ENCODE assay signal across 17 mouse cellular contexts in the genomic region with DNA sequence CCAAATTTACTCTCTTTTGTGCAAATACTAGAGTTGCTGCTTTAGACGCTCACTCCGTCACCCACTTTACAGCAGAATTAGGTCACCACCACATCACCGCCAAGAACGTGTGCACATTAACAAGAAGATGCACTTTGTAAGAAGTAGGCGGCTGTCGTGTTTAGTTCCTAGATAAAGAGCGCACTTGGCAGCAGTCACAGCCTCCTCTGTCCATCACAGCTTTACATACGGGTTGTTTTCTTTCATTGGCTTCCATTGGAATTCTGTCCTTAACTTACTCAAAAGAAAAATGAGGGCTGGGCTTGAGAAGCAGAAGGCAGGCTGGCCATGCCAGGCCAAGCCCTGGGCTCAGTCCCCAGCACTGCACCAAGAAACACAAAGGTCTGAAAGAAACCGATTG. TPM values are rescaled to one million over a fixed set of nuclear protein-coding genes. Genes with fewer than 3 reads are reported as not detected.
DNase-seq lines count a peak whose midpoint lies in the region; ATAC-seq lines count a peak whose summit lies in the region.
"Had no signal": no experiment of that assay in that cellular context is flagged by ENCODE, and none has a peak within 500 bp of the region (broad histone marks: within the 10 kb centered on the region; RNA-seq: fewer than 3 reads in every experiment).

No protein-coding gene starts in this region.

- ATAC-seq in hindbrain, embryonic 13.5 days (ENCODE audit: low FRiP score): peak; percentile 74
- no peak for ATAC-seq in hindbrain, embryonic 11.5 days (ENCODE audit: low FRiP score)
- ATAC-seq in midbrain, embryonic 16.5 days: peak; percentile 77
- no peak for ATAC-seq in midbrain, embryonic 15.5 days (replicated peaks)
- peak; percentile 78 for ATAC-seq in forebrain, embryonic 16.5 days

- DNase-seq in hindbrain, embryonic 11.5 days (ENCODE audit: low spot score): no peak
- peak; percentile 15 for DNase-seq in retina, embryonic 14.5 days (ENCODE audit: low spot score)
- DNase-seq in cerebellum, postnatal 4 days (ENCODE audit: low spot score in 2 of 2): no peak
- DNase-seq: adrenal gland, postnatal 36 days; cerebellum, adult 11 months; cerebellum, postnatal 36 days; heart, adult 11 months; heart, postnatal 36 days; kidney, adult 8-10 months; kidney, postnatal 4 days; liver had no signal

- 0 out of 2 replicates have a peak overlapping the region, but pooled peaks have one; percentile 42 for H3K27ac ChIP-seq in hindbrain, embryonic 13.5 days
- no peak overlapping the region for H3K27ac ChIP-seq in hindbrain, embryonic 11.5 days (ENCODE audit: low read depth, low read length)
- no peak overlapping the region for H3K27ac ChIP-seq in midbrain, embryonic 16.5 days (ENCODE audit: low read length)
- no peak overlapping the region for H3K27ac ChIP-seq in midbrain, embryonic 15.5 days
- no peak overlapping the region for H3K27ac ChIP-seq in forebrain, embryonic 16.5 days (ENCODE audit: low read length)
- H3K27ac ChIP-seq: lung, embryonic 15.5 days had no signal

- H3K4me1 ChIP-seq in hindbrain, embryonic 13.5 days (replicated peaks): peaks cover 12% of the 10 kb centered on the region
- no peaks in the 10 kb centered on the region for H3K4me1 ChIP-seq in hindbrain, embryonic 11.5 days (replicated peaks; ENCODE audit: control insufficient read depth, insufficient read depth, low read length)
- no peaks in the 10 kb centered on the region for H3K4me1 ChIP-seq in midbrain, embryonic 16.5 days (ENCODE audit: control insufficient read depth, insufficient read depth, low read length)
- H3K4me1 ChIP-seq in midbrain, embryonic 15.5 days: no peaks in the 10 kb centered on the region
- peaks cover 13% of the 10 kb centered on the region for H3K4me1 ChIP-seq in forebrain, embryonic 16.5 days (replicated peaks; ENCODE audit: control insufficient read depth, insufficient read depth, low read length)
- H3K4me1 ChIP-seq: lung, embryonic 15.5 days; megakaryocyte, embryonic 14.5 days had no signal

- 56% methylated on average over 9 of the region's 9 CpGs for WGBS in hindbrain, embryonic 13.5 days
- 76% methylated on average over 9 of the region's 9 CpGs for WGBS in hindbrain, embryonic 11.5 days
- whole genome bisulfite sequencing in midbrain, embryonic 16.5 days: 52% methylated on average over 9 of the region's 9 CpGs
- WGBS in midbrain, embryonic 15.5 days: 59% methylated on average over 9 of the region's 9 CpGs
- WGBS in forebrain, embryonic 16.5 days: 17% methylated on average over 9 of the region's 9 CpGs

- H3K4me3 ChIP-seq in hindbrain, embryonic 13.5 days: no peak overlapping the region
- H3K4me3 ChIP-seq in hindbrain, embryonic 11.5 days (ENCODE audit: low read depth, low read length): no peak overlapping the region
- no peak overlapping the region for H3K4me3 ChIP-seq in midbrain, embryonic 16.5 days (ENCODE audit: low read depth, low read length)
- H3K4me3 ChIP-seq in midbrain, embryonic 15.5 days: no peak overlapping the region
- no peak overlapping the region for H3K4me3 ChIP-seq in forebrain, embryonic 16.5 days (replicated peaks; ENCODE audit: low read length)
- H3K4me3 ChIP-seq: lung, embryonic 15.5 days; megakaryocyte, embryonic 14.5 days had no signal

- H3K9me3 ChIP-seq in hindbrain, embryonic 13.5 days: no peaks in the 10 kb centered on the region
- H3K9me3 ChIP-seq in hindbrain, embryonic 11.5 days (ENCODE audit: control insufficient read depth, low read length): no peaks in the 10 kb centered on the region
- H3K9me3 ChIP-seq in midbrain, embryonic 16.5 days (replicated peaks; ENCODE audit: control insufficient read depth, low read length, poor library complexity, severe bottlenecking): no peaks in the 10 kb centered on the region
- H3K9me3 ChIP-seq in midbrain, embryonic 15.5 days: no peaks in the 10 kb centered on the region
- no peaks in the 10 kb centered on the region for H3K9me3 ChIP-seq in forebrain, embryonic 16.5 days (ENCODE audit: control insufficient read depth, low read length)
- H3K9me3 ChIP-seq: lung, embryonic 15.5 days had no signal

- no peaks in the 10 kb centered on the region for H3K36me3 ChIP-seq in hindbrain, embryonic 13.5 days
- no peaks in the 10 kb centered on the region for H3K36me3 ChIP-seq in hindbrain, embryonic 11.5 days (ENCODE audit: control insufficient read depth, insufficient read depth, low read length)
- H3K36me3 ChIP-seq in midbrain, embryonic 16.5 days (ENCODE audit: control insufficient read depth, insufficient read depth, low read length): no peaks in the 10 kb centered on the region
- no peaks in the 10 kb centered on the region for H3K36me3 ChIP-seq in midbrain, embryonic 15.5 days (replicated peaks)
- no peaks in the 10 kb centered on the region for H3K36me3 ChIP-seq in forebrain, embryonic 16.5 days (ENCODE audit: control insufficient read depth, insufficient read depth)
- H3K36me3 ChIP-seq: lung, embryonic 15.5 days had no signal

- H3K4me2 ChIP-seq in hindbrain, embryonic 13.5 days: no peak overlapping the region
- H3K4me2 ChIP-seq in hindbrain, embryonic 11.5 days (replicated peaks; ENCODE audit: low read depth, low read length): no peak overlapping the region
- H3K4me2 ChIP-seq in midbrain, embryonic 16.5 days (ENCODE audit: low read length): no peak overlapping the region
- no peak overlapping the region for H3K4me2 ChIP-seq in midbrain, embryonic 15.5 days
- H3K4me2 ChIP-seq in forebrain, embryonic 16.5 days (ENCODE audit: low read length): no peak overlapping the region
- H3K4me2 ChIP-seq: lung, embryonic 15.5 days had no signal

- no peak overlapping the region for H3K9ac ChIP-seq in hindbrain, embryonic 13.5 days
- no peak overlapping the region for H3K9ac ChIP-seq in hindbrain, embryonic 11.5 days (ENCODE audit: low read depth, low read length)
- no peak overlapping the region for H3K9ac ChIP-seq in midbrain, embryonic 16.5 days (ENCODE audit: low read depth, low read length)
- no peak overlapping the region for H3K9ac ChIP-seq in midbrain, embryonic 15.5 days
- no peak overlapping the region for H3K9ac ChIP-seq in forebrain, embryonic 16.5 days (replicated peaks; ENCODE audit: low read depth, low read length)
- H3K9ac ChIP-seq: lung, embryonic 15.5 days had no signal

- no peaks in the 10 kb centered on the region for H3K27me3 ChIP-seq in hindbrain, embryonic 13.5 days
- no peaks in the 10 kb centered on the region for H3K27me3 ChIP-seq in hindbrain, embryonic 11.5 days (ENCODE audit: control insufficient read depth, insufficient read depth, low read length)
- no peaks in the 10 kb centered on the region for H3K27me3 ChIP-seq in midbrain, embryonic 16.5 days (ENCODE audit: control insufficient read depth, insufficient read depth, low read depth, low read length)
- H3K27me3 ChIP-seq in midbrain, embryonic 15.5 days (replicated peaks): no peaks in the 10 kb centered on the region
- no peaks in the 10 kb centered on the region for H3K27me3 ChIP-seq in forebrain, embryonic 16.5 days (replicated peaks; ENCODE audit: control insufficient read depth, insufficient read depth, low read length)
- H3K27me3 ChIP-seq: lung, embryonic 15.5 days had no signal

RNA-seq across cellular contexts. Expression of gene Kif1b, which starts 11.6 kb away (rescaled TPM):
- polyA plus RNA-seq in hindbrain, embryonic 13.5 days (2015; fragmentation: Nextera tagmentation; extraction: Ambion mirVana): 155 and 169 TPM in 2 replicates
- 113 and 173 TPM in 2 replicates for polyA plus RNA-seq in hindbrain, embryonic 11.5 days (2014; fragmentation: Nextera tagmentation; extraction: Ambion mirVana)
- 118 and 142 TPM in 2 replicates for polyA plus RNA-seq in midbrain, embryonic 16.5 days (2015; fragmentation: Nextera tagmentation; extraction: Ambion mirVana)
- polyA plus RNA-seq in midbrain, embryonic 15.5 days (2015; fragmentation: Nextera tagmentation; extraction: Ambion mirVana): 147 and 154 TPM in 2 replicates
- 125 and 131 TPM in 2 replicates for polyA plus RNA-seq in forebrain, embryonic 16.5 days (2015; fragmentation: Nextera tagmentation; extraction: Ambion mirVana)

Comparison
In these comparisons a context has a peak if more than half of its experiments do, and no peak if none do; other contexts are left out.
1. ATAC-seq: peak in hindbrain, embryonic 13.5 days (single experiment), midbrain, embryonic 16.5 days (single experiment) and forebrain, embryonic 16.5 days (single experiment); none in hindbrain, embryonic 11.5 days (single experiment) and midbrain, embryonic 15.5 days (single experiment).